Mouse (Mus musculus) frontal cortex, postnatal 14 days (tissue): ENCODE measurements at regions not wholly inside any gene's neighbourhood (a gene's known extent, or its start where the extent isn't known, plus 50 kb on each side); places are given as distances from the start of the nearest gene placed in this dataset.

Experiments used
- DNase-seq, 2 experiments: peaks; one replicate each; pipeline ENCODE4 v3.0.0; 2022; ENCODE audit warnings: low spot score in 2 of 2

DNA sequence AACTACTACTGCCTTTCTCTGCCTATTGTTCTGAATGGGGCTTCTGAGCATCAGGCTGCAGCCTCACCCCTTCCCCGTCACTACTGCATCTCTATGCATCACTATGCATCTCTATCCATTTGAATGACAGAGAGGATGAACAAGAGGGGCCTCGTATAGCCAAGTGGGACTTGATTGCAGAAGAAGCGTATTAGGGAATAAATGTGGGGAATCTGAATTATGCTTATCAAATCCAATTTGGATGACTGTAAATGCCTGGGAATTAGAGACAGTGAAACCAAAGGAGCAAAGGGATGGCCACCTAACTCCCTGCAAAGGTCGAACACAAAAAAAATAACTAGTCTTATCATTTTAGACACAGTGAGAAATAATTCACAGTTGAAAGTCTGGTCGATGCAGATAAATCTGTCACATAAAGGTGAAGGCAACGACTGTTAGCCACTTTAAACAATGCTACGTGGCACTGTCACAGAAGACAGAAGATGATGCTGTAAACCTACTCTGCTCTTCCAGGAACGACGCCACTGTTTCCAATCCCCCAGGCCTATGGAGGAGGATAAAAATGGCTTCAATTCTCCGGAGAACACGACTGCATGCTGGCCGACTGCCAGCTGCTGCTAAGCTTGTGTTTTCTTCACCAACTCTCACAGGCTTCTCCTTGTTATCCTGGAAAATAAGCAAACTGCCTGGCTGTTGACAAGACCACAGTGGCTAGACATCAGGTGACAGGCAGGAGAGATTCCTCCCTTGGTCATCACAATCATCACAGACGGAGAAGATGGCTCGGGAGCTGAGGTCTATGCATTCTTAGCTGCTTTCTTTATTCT, 213.6 kb upstream of the Akirin2 start:
- DNase-seq = peak in 1 of 2 experiments; percentile 30

- DNase-seq = no peak
Measured at GRCm38 (mm10) chr4:34337852-34338251, 212.9 kb upstream of the Akirin2 start.

GRCm38 (mm10) chr4:34340057-34340456, 210.7 kb upstream of the Akirin2 start:
- DNase-seq = no peak

DNA sequence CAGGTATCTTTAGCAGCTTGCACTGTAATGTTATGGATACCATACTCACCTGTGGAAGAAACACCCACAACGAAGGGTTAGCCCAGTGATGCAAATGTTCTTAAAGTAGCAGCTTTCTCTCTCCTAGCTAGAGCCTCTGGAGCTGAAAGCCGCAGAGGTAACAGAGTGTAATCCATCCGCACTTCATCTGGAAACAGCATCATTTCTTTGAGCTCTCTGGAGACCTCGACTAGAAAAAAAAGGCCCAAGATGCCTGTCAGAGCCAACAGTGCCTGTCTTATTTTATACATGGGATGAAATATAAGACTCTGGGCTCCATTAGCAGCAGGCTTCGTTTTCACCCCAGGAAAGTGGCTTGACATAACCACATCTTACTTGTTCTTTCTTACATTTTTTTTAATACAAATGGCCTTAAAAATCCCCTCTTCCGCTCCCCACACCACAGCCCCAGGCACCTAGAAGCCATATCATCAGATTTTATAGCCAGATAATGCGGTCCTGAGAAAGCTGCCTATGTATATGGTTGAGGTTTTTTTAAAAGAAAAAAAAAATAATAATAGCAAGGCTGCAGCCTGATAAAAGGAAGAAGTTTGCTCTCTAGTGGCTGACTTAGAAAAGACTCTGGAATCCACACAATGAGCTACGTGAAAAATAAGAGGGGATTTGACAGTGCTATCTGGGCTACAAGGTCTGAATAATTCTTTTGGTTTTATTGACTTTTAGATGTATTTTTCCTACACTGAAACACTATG, 179.3 kb upstream of the Akirin2 start:
- no peak for DNase-seq

DNA sequence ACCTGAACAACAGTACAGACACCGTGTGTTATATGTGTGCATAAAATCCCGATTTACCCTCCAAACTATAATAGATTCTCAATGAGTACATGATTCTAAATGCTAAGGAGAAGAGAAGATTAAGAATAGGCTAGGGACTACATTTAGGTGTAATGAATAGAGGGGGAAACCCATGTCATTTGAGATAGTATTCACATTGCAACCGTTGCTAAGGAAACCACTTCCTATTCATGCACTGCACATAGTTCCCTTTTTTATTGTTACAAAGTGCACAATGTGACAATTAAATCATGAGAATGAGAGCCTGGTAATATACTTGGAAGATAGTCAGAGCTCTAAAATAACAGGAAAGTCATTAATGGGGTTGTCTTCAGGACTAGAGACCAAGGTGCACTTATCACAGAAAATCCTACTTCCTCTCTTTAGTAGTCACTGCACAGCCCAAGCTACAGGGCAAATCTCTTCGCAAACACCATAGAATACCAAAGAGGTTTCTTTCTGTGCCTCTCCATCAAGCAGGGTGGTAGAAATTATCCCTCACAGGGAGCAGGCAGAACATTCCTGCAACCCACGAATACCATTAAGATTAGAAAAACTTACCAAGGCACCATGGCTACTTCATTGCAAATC, 164.3 kb upstream of the Akirin2 start:
- no peak for DNase-seq

DNA sequence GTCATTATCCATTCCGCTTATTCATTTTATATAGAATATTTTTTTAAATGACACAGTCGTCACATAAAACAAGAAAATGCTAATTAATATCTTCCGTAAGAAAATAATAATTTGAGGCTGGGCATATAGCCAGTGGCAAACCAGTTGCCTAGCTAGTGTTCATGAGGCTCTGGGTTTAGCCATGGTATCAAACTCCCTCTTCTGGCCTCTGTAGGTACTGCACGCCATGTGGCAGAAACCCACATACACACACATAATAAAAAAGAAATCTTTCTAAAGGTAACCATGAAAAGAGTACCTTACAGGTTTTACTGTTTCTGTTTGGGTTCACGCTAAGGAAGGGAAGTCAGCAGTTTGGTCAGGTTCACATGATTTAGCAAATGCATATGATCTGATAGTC, 159.2 kb upstream of the Akirin2 start:
- DNase-seq = no peak

DNA sequence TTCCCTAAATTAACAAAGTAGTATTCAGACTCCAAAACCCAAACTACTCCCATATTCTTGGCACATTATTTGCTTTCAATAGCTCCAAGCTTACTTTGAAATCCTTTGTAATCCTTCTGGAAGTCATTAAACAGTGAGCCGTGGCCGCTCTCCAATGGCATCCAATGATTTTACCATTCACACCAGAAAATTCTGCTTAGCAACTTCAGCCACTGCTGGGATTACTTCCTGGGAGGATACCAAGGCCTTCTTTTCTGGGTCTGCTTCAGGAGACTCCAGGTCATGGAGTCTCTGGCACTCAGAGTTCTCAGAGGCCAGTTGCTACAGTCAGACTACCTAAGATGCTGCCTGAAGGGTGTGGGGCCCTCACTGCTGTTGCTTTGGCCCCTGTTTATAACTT, 147.7 kb upstream of the Akirin2 start:
- no peak for DNase-seq

GRCm38 (mm10) chr4:34407181-34407580, 143.6 kb upstream of the Akirin2 start:
- DNase-seq = no peak

- no peak for DNase-seq
Measured at GRCm38 (mm10) chr4:34420970-34421369, 129.8 kb upstream of the Akirin2 start.

GRCm38 (mm10) chr4:34424131-34424646, 126.5 kb upstream of the Akirin2 start:
- DNase-seq = no peak

DNA sequence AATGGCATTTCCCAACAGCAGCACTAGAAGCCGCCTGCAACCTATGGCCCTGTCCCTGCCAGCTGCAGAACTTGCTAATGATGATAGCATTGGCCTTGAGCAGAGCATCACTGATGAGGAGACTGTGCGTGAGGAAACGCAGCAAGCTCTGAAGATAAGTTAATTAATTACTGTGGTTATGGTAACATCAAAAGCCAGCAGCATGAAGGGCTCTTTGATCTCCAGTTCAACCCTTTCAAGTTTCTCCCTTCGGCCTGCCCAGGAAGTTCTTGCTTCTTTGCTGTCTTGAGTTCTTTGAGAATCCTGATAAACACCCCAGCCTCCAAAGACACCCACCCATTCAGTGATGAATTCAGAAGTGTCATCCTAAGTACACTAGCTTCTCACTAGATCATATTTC, 121.7 kb upstream of the Akirin2 start:
- DNase-seq = no peak

DNA sequence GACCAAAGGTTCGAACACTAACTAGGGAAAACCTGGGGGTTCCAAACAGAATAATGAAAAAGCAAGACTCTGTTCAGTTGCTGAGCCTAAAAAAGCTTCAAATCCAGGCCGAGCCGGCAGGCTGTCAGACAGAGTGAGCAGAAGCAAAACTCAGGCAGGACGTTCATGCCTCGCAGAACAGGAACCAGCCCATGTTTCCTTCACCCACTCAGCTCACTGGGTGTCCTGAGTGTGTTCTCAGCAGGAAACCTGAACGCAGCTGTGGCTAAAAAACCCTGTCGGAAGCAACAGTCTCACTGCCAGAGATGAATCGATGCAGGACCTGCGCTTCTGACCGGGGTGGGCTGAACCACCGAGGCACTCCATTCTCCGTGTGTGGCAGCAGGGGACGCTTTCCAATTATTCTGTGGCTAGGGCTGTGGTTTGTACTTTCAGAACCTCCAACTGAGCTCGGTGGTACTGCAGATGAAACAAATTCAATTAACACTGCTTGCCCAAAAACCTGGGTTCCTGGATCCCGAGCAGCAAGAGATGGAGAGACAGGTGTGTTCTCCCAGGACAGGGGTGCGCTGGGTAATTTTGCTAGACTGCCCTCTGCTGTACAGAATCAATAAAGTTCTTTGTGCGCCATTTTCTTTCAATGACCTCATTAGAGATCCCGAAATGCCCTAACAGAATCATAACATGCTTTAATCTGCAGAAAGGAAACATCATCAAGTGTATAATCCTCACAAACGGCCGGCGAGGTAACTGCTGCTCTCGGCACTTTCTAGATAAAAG, 121.1 kb upstream of the Akirin2 start:
- DNase-seq = peak; percentile 9 to 14

- DNase-seq = no peak
Measured at GRCm38 (mm10) chr4:34437316-34437715, 113.4 kb upstream of the Akirin2 start.

GRCm38 (mm10) chr4:34449582-34449981, 101.2 kb upstream of the Akirin2 start:
- no peak for DNase-seq

DNA sequence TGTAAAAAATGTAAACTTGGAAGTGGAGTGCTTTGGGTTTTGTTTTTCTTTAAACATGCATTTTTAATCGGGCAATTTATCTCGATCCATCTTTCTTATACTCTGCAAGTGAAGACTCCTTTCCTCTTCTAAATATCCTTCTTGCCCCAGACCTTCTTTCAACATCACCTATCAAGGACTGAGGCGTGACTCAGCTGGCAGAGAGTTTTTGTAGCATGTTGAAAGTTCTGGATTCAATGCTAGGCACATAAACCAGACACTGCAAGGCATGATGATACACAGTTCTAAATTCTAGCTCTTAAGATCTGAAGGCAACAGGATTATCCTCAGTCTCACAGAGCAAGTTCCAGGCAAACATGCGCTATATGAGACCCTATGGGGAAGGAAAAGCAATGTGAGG, 88.1 kb upstream of the Akirin2 start:
- no peak for DNase-seq

DNA sequence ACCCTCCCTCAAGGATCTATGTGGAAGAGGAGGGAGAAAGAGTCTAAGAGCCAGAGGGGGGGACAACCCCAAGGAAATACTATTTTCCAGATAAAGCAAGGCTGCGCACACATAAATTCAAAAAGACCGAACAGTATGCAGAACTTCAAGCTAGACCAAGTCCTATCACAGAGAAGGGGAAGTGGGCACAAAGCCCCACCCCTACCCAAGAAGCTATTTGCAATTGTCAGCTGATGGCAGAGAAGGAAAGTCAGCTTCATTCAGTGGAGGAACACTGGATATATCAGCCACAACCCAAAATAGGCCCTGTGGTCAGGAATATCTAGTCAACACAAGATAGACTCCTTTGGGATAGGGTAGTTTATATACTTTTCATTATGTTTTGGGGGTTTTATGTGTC, 84.9 kb upstream of the Akirin2 start:
- no peak for DNase-seq

- no peak for DNase-seq
Measured at GRCm38 (mm10) chr4:34466309-34466708, 84.4 kb upstream of the Akirin2 start.

- no peak for DNase-seq
Measured at GRCm38 (mm10) chr4:34468096-34468495, 82.6 kb upstream of the Akirin2 start.

DNA sequence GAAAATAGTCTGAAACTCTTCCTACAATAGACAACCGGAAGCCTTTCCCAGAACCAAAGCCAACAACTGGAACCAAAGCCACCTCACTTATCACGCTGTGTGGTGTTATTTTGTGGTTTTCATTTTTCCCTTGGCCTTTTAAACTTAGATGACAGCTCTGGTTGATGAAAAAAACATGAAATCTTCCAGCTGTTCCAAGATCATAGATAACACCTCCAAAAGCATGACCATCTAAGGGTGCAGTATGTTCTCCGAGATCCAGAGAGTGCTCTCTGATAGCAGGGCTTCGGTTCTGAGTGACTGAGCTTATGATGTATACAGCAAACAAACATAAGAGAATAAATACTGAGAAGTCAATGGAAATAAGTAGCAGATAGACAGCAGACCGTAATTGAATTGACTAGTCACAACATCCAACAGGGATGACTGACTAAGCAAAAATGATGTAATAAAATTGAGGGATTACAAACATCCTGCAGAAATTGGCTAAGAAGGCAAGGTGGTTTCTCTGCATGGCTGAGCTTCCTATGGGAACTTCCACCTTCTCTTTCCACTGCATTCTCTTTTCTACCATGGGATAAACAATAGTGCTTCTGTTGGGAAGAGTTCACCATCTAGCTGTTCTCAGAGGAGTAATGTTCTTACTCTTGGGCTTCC, 74.8 kb upstream of the Akirin2 start:
- no peak for DNase-seq

- no peak for DNase-seq
Measured at GRCm38 (mm10) chr4:34484273-34484672, 66.5 kb upstream of the Akirin2 start.

DNA sequence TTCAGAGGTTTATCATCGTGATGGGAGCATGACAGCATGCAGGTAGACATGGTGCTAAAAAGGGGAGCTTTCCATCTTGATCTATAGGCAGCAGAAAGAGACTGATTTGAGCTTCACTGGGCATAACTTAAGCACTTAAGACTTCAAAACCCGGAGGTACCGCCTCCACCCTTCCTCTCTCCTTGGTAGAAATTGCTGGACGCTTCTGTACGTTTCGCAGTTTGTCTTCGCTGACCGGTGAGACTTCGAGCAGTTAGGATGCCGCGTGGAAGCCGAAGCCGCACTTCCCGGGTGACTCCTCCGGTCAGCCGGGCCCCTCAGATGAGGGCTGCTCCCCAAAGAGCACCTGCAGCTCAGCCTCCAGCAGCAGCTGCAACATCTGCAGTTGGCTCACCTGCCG, 65.2 kb upstream of the Akirin2 start:
- no peak for DNase-seq
